Mouse (Mus musculus): Measurements from ENCODE around the gene Slc16a11. TPM values are rescaled to one million over a fixed set of nuclear protein-coding genes. Genes with fewer than 3 reads are reported as not detected.

The Slc16a11 gene
- polyA plus RNA-seq, 1 experiment from 2014 or later: 1.1 TPM

GRCm38 (mm10) chr11:70211972-70212371 is 580 bp upstream of the Slc16a11 start:
- no peak overlapping the region for H3K27ac ChIP-seq (ENCODE audit: low read length)
- H3K4me3 ChIP-seq (ENCODE audit: low read length): no peak overlapping the region
- no peaks in the 10 kb centered on the region for H3K36me3 ChIP-seq (ENCODE audit: control insufficient read depth, insufficient read depth, low read length)
- H3K9ac ChIP-seq (ENCODE audit: low read length): no peak overlapping the region
- peaks cover 14% of the 10 kb centered on the region for H3K4me1 ChIP-seq (replicated peaks; ENCODE audit: control insufficient read depth, insufficient read depth, low read length)
- no peak overlapping the region for H3K4me2 ChIP-seq (ENCODE audit: low read depth, low read length)
- no peaks in the 10 kb centered on the region for H3K9me3 ChIP-seq (ENCODE audit: control insufficient read depth, low read length)
- peaks cover 35% of the 10 kb centered on the region for H3K27me3 ChIP-seq (ENCODE audit: control insufficient read depth, insufficient read depth, low read depth, low read length)
- no peak for ATAC-seq (ENCODE audit: low read depth)
- WGBS: 66% methylated on average over 6 of the region's 6 CpGs

GRCm38 (mm10) chr11:70212896-70213295 is 344 bp downstream of the Slc16a11 start:
- Histone ChIP-seq H3K27ac (ENCODE audit: low read length) (no peak overlapping the region), H3K4me2 (ENCODE audit: low read depth, low read length) (no peak overlapping the region), H3K27me3 (ENCODE audit: control insufficient read depth, insufficient read depth, low read depth, low read length) (peaks cover 35% of the 10 kb centered on the region), H3K9me3 (ENCODE audit: control insufficient read depth, low read length) (no peaks in the 10 kb centered on the region), H3K36me3 (ENCODE audit: control insufficient read depth, insufficient read depth, low read length) (no peaks in the 10 kb centered on the region), H3K9ac (ENCODE audit: low read length) (no peak overlapping the region), H3K4me1 (replicated peaks; ENCODE audit: control insufficient read depth, insufficient read depth, low read length) (peaks cover 14% of the 10 kb centered on the region), H3K4me3 (ENCODE audit: low read length) (no peak overlapping the region)
- 8% methylated on average over 9 of the region's 9 CpGs for WGBS
- 0 out of 2 replicates have a peak, but pooled peaks have one; percentile 46 for ATAC-seq (ENCODE audit: low read depth)

GRCm38 (mm10) chr11:70213736-70214135 is 1.2 kb downstream of the Slc16a11 start:
- H3K4me2 ChIP-seq (ENCODE audit: low read depth, low read length): peak overlapping the region; percentile 54
- H3K36me3 ChIP-seq (ENCODE audit: control insufficient read depth, insufficient read depth, low read length): no peaks in the 10 kb centered on the region
- peaks cover 14% of the 10 kb centered on the region for H3K4me1 ChIP-seq (replicated peaks; ENCODE audit: control insufficient read depth, insufficient read depth, low read length)
- peak overlapping the region; percentile 46 for H3K9ac ChIP-seq (ENCODE audit: low read length)
- peak overlapping the region; percentile 35 for H3K4me3 ChIP-seq (ENCODE audit: low read length)
- H3K27ac ChIP-seq (ENCODE audit: low read length): no peak overlapping the region
- 8% methylated on average over 23 of the region's 26 CpGs for WGBS
- no peaks in the 10 kb centered on the region for H3K9me3 ChIP-seq (ENCODE audit: control insufficient read depth, low read length)
- ATAC-seq (ENCODE audit: low read depth): 0 out of 2 replicates have a peak, but pooled peaks have one; percentile 15
- peaks cover 35% of the 10 kb centered on the region for H3K27me3 ChIP-seq (ENCODE audit: control insufficient read depth, insufficient read depth, low read depth, low read length)

- peaks cover 14% of the 10 kb centered on the region for H3K4me1 ChIP-seq (replicated peaks; ENCODE audit: control insufficient read depth, insufficient read depth, low read length)
- H3K9ac ChIP-seq (ENCODE audit: low read length): peak overlapping the region; percentile 46
- no peaks in the 10 kb centered on the region for H3K36me3 ChIP-seq (ENCODE audit: control insufficient read depth, insufficient read depth, low read length)
- peak overlapping the region; percentile 35 for H3K4me3 ChIP-seq (ENCODE audit: low read length)
- WGBS: 1% methylated on average over 46 of the region's 46 CpGs
- peaks cover 35% of the 10 kb centered on the region for H3K27me3 ChIP-seq (ENCODE audit: control insufficient read depth, insufficient read depth, low read depth, low read length)
- peak overlapping the region; percentile 54 for H3K4me2 ChIP-seq (ENCODE audit: low read depth, low read length)
- ATAC-seq (ENCODE audit: low read depth): 0 out of 2 replicates have a peak, but pooled peaks have one; percentile 16
- no peaks in the 10 kb centered on the region for H3K9me3 ChIP-seq (ENCODE audit: control insufficient read depth, low read length)
- no peak overlapping the region for H3K27ac ChIP-seq (ENCODE audit: low read length)
These were observed 1.8 kb downstream of the Slc16a11 start for GRCm38 (mm10) chr11:70214191-70214855.

GRCm38 (mm10) chr11:70214856-70215209 is 2.3 kb downstream of the Slc16a11 start:
- H3K9me3 ChIP-seq (ENCODE audit: control insufficient read depth, low read length): no peaks in the 10 kb centered on the region
- 9% methylated on average over 18 of the region's 18 CpGs for WGBS
- H3K4me2 ChIP-seq (ENCODE audit: low read depth, low read length): peak overlapping the region; percentile 54; the same call in 1 of the 2 replicates
- no peak overlapping the region for H3K27ac ChIP-seq (ENCODE audit: low read length)
- peaks cover 35% of the 10 kb centered on the region for H3K27me3 ChIP-seq (ENCODE audit: control insufficient read depth, insufficient read depth, low read depth, low read length)
- peaks cover 14% of the 10 kb centered on the region for H3K4me1 ChIP-seq (replicated peaks; ENCODE audit: control insufficient read depth, insufficient read depth, low read length)
- no peaks in the 10 kb centered on the region for H3K36me3 ChIP-seq (ENCODE audit: control insufficient read depth, insufficient read depth, low read length)
- H3K9ac ChIP-seq (ENCODE audit: low read length): no peak overlapping the region
- ATAC-seq (ENCODE audit: low read depth): no peak
- peak overlapping the region; percentile 8; the same call in 1 of the 2 replicates for H3K4me3 ChIP-seq (ENCODE audit: low read length)

- no peak overlapping the region for H3K9ac ChIP-seq (ENCODE audit: low read length)
- H3K4me2 ChIP-seq (ENCODE audit: low read depth, low read length): no peak overlapping the region
- no peaks in the 10 kb centered on the region for H3K9me3 ChIP-seq (ENCODE audit: control insufficient read depth, low read length)
- H3K27me3 ChIP-seq (ENCODE audit: control insufficient read depth, insufficient read depth, low read depth, low read length): peaks cover 35% of the 10 kb centered on the region
- no peaks in the 10 kb centered on the region for H3K36me3 ChIP-seq (ENCODE audit: control insufficient read depth, insufficient read depth, low read length)
- peaks cover 14% of the 10 kb centered on the region for H3K4me1 ChIP-seq (replicated peaks; ENCODE audit: control insufficient read depth, insufficient read depth, low read length)
- ATAC-seq (ENCODE audit: low read depth): no peak
- H3K4me3 ChIP-seq (ENCODE audit: low read length): no peak overlapping the region
- WGBS: 18% methylated on average over 18 of the region's 22 CpGs
- H3K27ac ChIP-seq (ENCODE audit: low read length): no peak overlapping the region
These were observed 2.7 kb downstream of the Slc16a11 start for GRCm38 (mm10) chr11:70215301-70215700.

GRCm38 (mm10) chr11:70216103-70216502 is 3.6 kb downstream of the Slc16a11 start:
- 57% methylated on average over 3 of the region's 3 CpGs for WGBS
- H3K4me3 ChIP-seq (ENCODE audit: low read length): no peak overlapping the region
- no peak overlapping the region for H3K9ac ChIP-seq (ENCODE audit: low read length)
- no peaks in the 10 kb centered on the region for H3K36me3 ChIP-seq (ENCODE audit: control insufficient read depth, insufficient read depth, low read length)
- peaks cover 17% of the 10 kb centered on the region for H3K4me1 ChIP-seq (replicated peaks; ENCODE audit: control insufficient read depth, insufficient read depth, low read length)
- no peak overlapping the region for H3K4me2 ChIP-seq (ENCODE audit: low read depth, low read length)
- no peaks in the 10 kb centered on the region for H3K9me3 ChIP-seq (ENCODE audit: control insufficient read depth, low read length)
- no peak for ATAC-seq (ENCODE audit: low read depth)
- H3K27me3 ChIP-seq (ENCODE audit: control insufficient read depth, insufficient read depth, low read depth, low read length): peaks cover 35% of the 10 kb centered on the region
- no peak overlapping the region for H3K27ac ChIP-seq (ENCODE audit: low read length)

- Histone ChIP-seq H3K4me3 (ENCODE audit: low read length) (no peak overlapping the region), H3K4me1 (replicated peaks; ENCODE audit: control insufficient read depth, insufficient read depth, low read length) (peaks cover 20% of the 10 kb centered on the region), H3K9ac (ENCODE audit: low read length) (no peak overlapping the region), H3K27ac (ENCODE audit: low read length) (no peak overlapping the region), H3K9me3 (ENCODE audit: control insufficient read depth, low read length) (no peaks in the 10 kb centered on the region), H3K36me3 (ENCODE audit: control insufficient read depth, insufficient read depth, low read length) (no peaks in the 10 kb centered on the region), H3K4me2 (ENCODE audit: low read depth, low read length) (no peak overlapping the region), H3K27me3 (ENCODE audit: control insufficient read depth, insufficient read depth, low read depth, low read length) (peaks cover 33% of the 10 kb centered on the region)
- WGBS: 70% methylated on average over 4 of the region's 4 CpGs
- no peak for ATAC-seq (ENCODE audit: low read depth)
These were observed 5.5 kb downstream of the Slc16a11 start for GRCm38 (mm10) chr11:70218039-70218438.

GRCm38 (mm10) chr11:70218741-70219470 is 6.4 kb downstream of the Slc16a11 start:
- ATAC-seq (ENCODE audit: low read depth): no peak

More at GRCm38 (mm10) chr11:70218741-70219470, 6.4 kb downstream of the Slc16a11 start:
- Histone ChIP-seq H3K36me3 (ENCODE audit: control insufficient read depth, insufficient read depth, low read length) (no peaks in the 10 kb centered on the region), H3K4me1 (replicated peaks; ENCODE audit: control insufficient read depth, insufficient read depth, low read length) (peaks cover 12% of the 10 kb centered on the region; the same call in 1 of the 2 replicates), H3K27me3 (ENCODE audit: control insufficient read depth, insufficient read depth, low read depth, low read length) (peaks cover 24% of the 10 kb centered on the region), H3K27ac (ENCODE audit: low read length) (no peak overlapping the region), H3K4me3 (ENCODE audit: low read length) (no peak overlapping the region), H3K9me3 (ENCODE audit: control insufficient read depth, low read length) (no peaks in the 10 kb centered on the region), H3K9ac (ENCODE audit: low read length) (no peak overlapping the region), H3K4me2 (ENCODE audit: low read depth, low read length) (no peak overlapping the region)
- WGBS: 85% methylated on average over 15 of the region's 15 CpGs

Data from lung, embryonic 16.5 days (tissue).